Mouse (Mus musculus): ENCODE results near the gene Tex14.

DNA sequence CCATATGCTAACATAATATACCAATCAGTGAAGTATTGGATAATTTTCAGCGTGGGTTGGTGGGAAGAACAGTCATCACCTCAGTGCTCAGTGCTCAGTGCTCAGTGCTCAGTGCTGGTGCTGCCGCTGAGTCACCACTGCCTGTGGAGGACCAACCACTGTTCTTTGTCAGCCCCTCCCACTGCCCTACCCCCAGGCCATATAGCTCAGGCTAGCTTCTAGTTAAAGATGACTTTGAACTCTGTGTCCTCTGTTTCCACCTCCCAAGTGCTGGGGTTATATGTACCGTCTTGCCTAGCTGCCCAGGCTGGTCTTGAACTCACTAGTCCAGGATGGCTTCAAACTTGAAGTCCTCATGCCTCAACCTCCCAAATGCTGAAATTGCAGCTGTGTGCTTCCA lies 84.1 kb downstream of the Tex14 start:
- TF ChIP-seq CTCF (IDR thresholded peaks at IDR 0.05; ENCODE audit: borderline replicate concordance, control insufficient read depth, extremely low read depth, insufficient read depth, low read length, poor library complexity): no peak
- no peak for TF ChIP-seq POLR2A (IDR thresholded peaks at IDR 0.05; ENCODE audit: control insufficient read depth, extremely low read depth, insufficient read depth, low read length, poor library complexity)

Data from thymus, adult 2 months (tissue).